Comparison of ENCODE assay signal across 10 mouse cellular contexts in genomic region chr1:143709966-143710626, GRCm38 (mm10). TPM values are rescaled to one million over a fixed set of nuclear protein-coding genes. Genes with fewer than 3 reads are reported as not detected.
DNase-seq lines count a peak whose midpoint lies in the region; ATAC-seq and TF ChIP-seq lines count a peak whose summit lies in the region.
"Had no signal": no experiment of that assay in that cellular context is flagged by ENCODE, and none has a peak within 500 bp of the region (broad histone marks: within the 10 kb centered on the region; RNA-seq: fewer than 3 reads in every experiment).

No protein-coding gene starts in this region.

- TF ChIP-seq CTCF in brain, embryonic 14.5 days (IDR thresholded peaks at IDR 0.05; ENCODE audit: borderline replicate concordance, extremely low read depth, insufficient read depth, insufficient read length): no peak
- TF ChIP-seq CTCF in forebrain, postnatal 0 days (IDR thresholded peaks at IDR 0.05; ENCODE audit: low read depth): no peak

- H3K4me2 ChIP-seq in hindbrain, embryonic 11.5 days (replicated peaks; ENCODE audit: low read depth, low read length): no peak overlapping the region
- H3K4me2 ChIP-seq in forebrain, postnatal 0 days (ENCODE audit: low read depth): no peak overlapping the region
- H3K4me2 ChIP-seq: limb, embryonic 13.5 days had no signal

- H3K4me3 ChIP-seq in hindbrain, embryonic 11.5 days (ENCODE audit: low read depth, low read length): no peak overlapping the region
- H3K4me3 ChIP-seq in hindbrain, embryonic 10.5 days: no peak overlapping the region
- no peak overlapping the region for H3K4me3 ChIP-seq in forebrain, postnatal 0 days (ENCODE audit: low read depth, low read length)
- H3K4me3 ChIP-seq: limb, embryonic 13.5 days had no signal

- WGBS in hindbrain, embryonic 11.5 days: 75% methylated on average over 7 of the region's 7 CpGs
- WGBS in hindbrain, embryonic 10.5 days: 74% methylated on average over 7 of the region's 7 CpGs
- 50% methylated on average over 7 of the region's 7 CpGs for WGBS in forebrain, postnatal 0 days

- DNase-seq in hindbrain, embryonic 11.5 days (ENCODE audit: low spot score): no peak
- no peak for DNase-seq in hindbrain, embryonic 10.5 days (ENCODE audit: low spot score)
- DNase-seq in brain, embryonic 14.5 days (ENCODE audit: low read depth): peak; percentile 79
- peak; percentile 16 for DNase-seq in forebrain, postnatal 0 days
- DNase-seq in urinary bladder, adult 2 months (ENCODE audit: low spot score): no peak
- no peak for DNase-seq in testis, postnatal 14 days (ENCODE audit: low spot score)

- H3K27ac ChIP-seq in hindbrain, embryonic 11.5 days (ENCODE audit: low read depth, low read length): no peak overlapping the region
- H3K27ac ChIP-seq in hindbrain, embryonic 10.5 days: no peak overlapping the region
- peak overlapping the region; percentile 66; the same call in 1 of the 2 replicates for H3K27ac ChIP-seq in forebrain, postnatal 0 days (ENCODE audit: low read depth, low read length)
- H3K27ac ChIP-seq: limb, embryonic 13.5 days had no signal

- no peaks in the 10 kb centered on the region for H3K4me1 ChIP-seq in hindbrain, embryonic 11.5 days (replicated peaks; ENCODE audit: control insufficient read depth, insufficient read depth, low read length)
- no peaks in the 10 kb centered on the region for H3K4me1 ChIP-seq in hindbrain, embryonic 10.5 days (replicated peaks)
- H3K4me1 ChIP-seq in forebrain, postnatal 0 days (ENCODE audit: insufficient read depth): no peaks in the 10 kb centered on the region

- peak; percentile 77 for ATAC-seq in hindbrain, embryonic 11.5 days (ENCODE audit: low FRiP score)
- peak; percentile 98 for ATAC-seq in forebrain, postnatal 0 days
- ATAC-seq in megakaryocyte, adult 5-6 weeks (ENCODE audit: poor library complexity, severe bottlenecking): peak; percentile 97
- no peak for ATAC-seq in erythroid progenitor cell, adult 5-6 weeks (replicated peaks; ENCODE audit: low FRiP score, poor library complexity, severe bottlenecking)
- ATAC-seq: Patski had no signal

- TF ChIP-seq POLR2A in brain, embryonic 14.5 days (IDR thresholded peaks at IDR 0.05; ENCODE audit: borderline replicate concordance, extremely low read depth, insufficient read depth, insufficient read length, poor library complexity, severe bottlenecking): no peak

- no peaks in the 10 kb centered on the region for H3K36me3 ChIP-seq in hindbrain, embryonic 11.5 days (ENCODE audit: control insufficient read depth, insufficient read depth, low read length)
- H3K36me3 ChIP-seq in hindbrain, embryonic 10.5 days: no peaks in the 10 kb centered on the region
- no peaks in the 10 kb centered on the region for H3K36me3 ChIP-seq in forebrain, postnatal 0 days (ENCODE audit: insufficient read depth)
- H3K36me3 ChIP-seq: limb, embryonic 13.5 days had no signal

- H3K9ac ChIP-seq in hindbrain, embryonic 11.5 days (ENCODE audit: low read depth, low read length): no peak overlapping the region
- no peak overlapping the region for H3K9ac ChIP-seq in forebrain, postnatal 0 days
- H3K9ac ChIP-seq: limb, embryonic 13.5 days had no signal

- no peaks in the 10 kb centered on the region for H3K9me3 ChIP-seq in hindbrain, embryonic 11.5 days (ENCODE audit: control insufficient read depth, low read length)
- H3K9me3 ChIP-seq in hindbrain, embryonic 10.5 days: no peaks in the 10 kb centered on the region
- H3K9me3 ChIP-seq in forebrain, postnatal 0 days (ENCODE audit: low read length): no peaks in the 10 kb centered on the region
- H3K9me3 ChIP-seq: limb, embryonic 13.5 days had no signal

- no peaks in the 10 kb centered on the region for H3K27me3 ChIP-seq in hindbrain, embryonic 11.5 days (ENCODE audit: control insufficient read depth, insufficient read depth, low read length)
- no peaks in the 10 kb centered on the region for H3K27me3 ChIP-seq in hindbrain, embryonic 10.5 days (ENCODE audit: insufficient read depth, poor library complexity, severe bottlenecking)
- H3K27me3 ChIP-seq in forebrain, postnatal 0 days (ENCODE audit: insufficient read depth, low read length): no peaks in the 10 kb centered on the region
- H3K27me3 ChIP-seq: limb, embryonic 13.5 days; Patski had no signal

RNA-seq across cellular contexts. Expression of gene Glrx2, which starts 6.0 kb away (rescaled TPM):
- 73.1 and 76.9 TPM in 2 replicates for polyA plus RNA-seq in hindbrain, embryonic 11.5 days (2014; fragmentation: Nextera tagmentation; extraction: Ambion mirVana)
- polyA plus RNA-seq in hindbrain, embryonic 10.5 days (2016; fragmentation: Nextera tagmentation; extraction: Ambion mirVana): 70.6 and 91.5 TPM in 2 replicates
- polyA plus RNA-seq in brain, embryonic 14.5 days (2012; rRNA removed): 66.8 and 72.1 TPM in 2 replicates
- 33.0 and 42.8 TPM in 2 replicates for total RNA-seq in forebrain, postnatal 0 days (2014; rRNA removed)
- polyA plus RNA-seq in forebrain, postnatal 0 days (2015; fragmentation: Nextera tagmentation; extraction: Ambion mirVana): 135 and 140 TPM in 2 replicates
- total RNA-seq in megakaryocyte, adult 5-6 weeks (2015): 81.5 and 98.7 TPM in 2 replicates
- total RNA-seq in megakaryocyte, adult 5-6 weeks (2017): 21.5 and 22.3 TPM in 2 replicates
- polyA plus RNA-seq in urinary bladder, adult 2 months (2012; rRNA removed): 48.5 and 52.5 TPM in 2 replicates
- total RNA-seq in erythroid progenitor cell, adult 5-6 weeks (2015; ENCODE audit: low replicate concordance): 16.3 and 28.5 TPM in 2 replicates
- 8.2 and 19.1 TPM in 2 replicates for total RNA-seq in erythroid progenitor cell, adult 5-6 weeks (2017; ENCODE audit: low replicate concordance)

RNA-seq across cellular contexts. Expression of gene Cdc73, which starts 7.4 kb away (rescaled TPM):
- polyA plus RNA-seq in hindbrain, embryonic 11.5 days (2014; fragmentation: Nextera tagmentation; extraction: Ambion mirVana): 25.8 and 25.9 TPM in 2 replicates
- polyA plus RNA-seq in hindbrain, embryonic 10.5 days (2016; fragmentation: Nextera tagmentation; extraction: Ambion mirVana): 27.9 and 34.6 TPM in 2 replicates
- polyA plus RNA-seq in brain, embryonic 14.5 days (2012; rRNA removed): 18.6 and 20.2 TPM in 2 replicates
- 8.3 and 10.9 TPM in 2 replicates for total RNA-seq in forebrain, postnatal 0 days (2014; rRNA removed)
- polyA plus RNA-seq in forebrain, postnatal 0 days (2015; fragmentation: Nextera tagmentation; extraction: Ambion mirVana): 8.9 and 11.2 TPM in 2 replicates
- 47.0 and 47.1 TPM in 2 replicates for total RNA-seq in megakaryocyte, adult 5-6 weeks (2015)
- 11.2 and 15.5 TPM in 2 replicates for total RNA-seq in megakaryocyte, adult 5-6 weeks (2017)
- polyA plus RNA-seq in urinary bladder, adult 2 months (2012; rRNA removed): 18.5 and 19.4 TPM in 2 replicates
- 20.1 and 38.9 TPM in 2 replicates for total RNA-seq in erythroid progenitor cell, adult 5-6 weeks (2015; ENCODE audit: low replicate concordance)
- total RNA-seq in erythroid progenitor cell, adult 5-6 weeks (2017; ENCODE audit: low replicate concordance): 29.4 and 30.2 TPM in 2 replicates

Comparison
In these comparisons a context has a peak if more than half of its experiments do, and no peak if none do; other contexts are left out.
1. DNase-seq: peak in brain, embryonic 14.5 days (single experiment) and forebrain, postnatal 0 days (single experiment); none in hindbrain, embryonic 11.5 days (single experiment), hindbrain, embryonic 10.5 days (single experiment), urinary bladder, adult 2 months (single experiment) and testis, postnatal 14 days (single experiment).